Mouse (Mus musculus): ENCODE measurements around the gene Frat2. TPM values are rescaled to one million over a fixed set of nuclear protein-coding genes. Genes with fewer than 3 reads are reported as not detected.

The Frat2 gene
- 10 to 100 TPM; 19.6 to 22.9 TPM for polyA plus RNA-seq (2017; shearing (Covaris generic))

GRCm38 (mm10) chr19:41847992-41848851 is at the start of gene Frat2:
Gene Frat2, minus strand, starts transcription at chr19:41848132.

GRCm38 (mm10) chr19:41895460-41896318 is 47.8 kb upstream of the Frat2 start, which contains the start of gene Rrp12:
Gene Rrp12, minus strand, starts transcription at chr19:41896173.

GRCm38 (mm10) chr19:41829381-41830105 is 18.4 kb downstream of the Frat2 start, which contains the start of gene Frat1:
Gene Frat1, plus strand, starts transcription at chr19:41829970.

GRCm38 (mm10) chr19:41801742-41802369 is 46.1 kb downstream of the Frat2 start, which contains the start of gene Arhgap19:
Gene Arhgap19, minus strand, starts transcription at chr19:41802047.

Other genes with a start within 250 kb of the Frat2 start
- under 1 TPM; 0.22 to 0.83 TPM for gene Slit1, start 104.5 kb downstream of the Frat2 start, polyA plus RNA-seq (2017; shearing (Covaris generic))
- gene Arhgap19, start 46.1 kb downstream of the Frat2 start, polyA plus RNA-seq (2017; shearing (Covaris generic)), result 1 to 10 TPM; 2.8 to 3.6 TPM
- 1 to 10 TPM; 2.3 to 3.8 TPM for gene Frat1, start 18.2 kb downstream of the Frat2 start, polyA plus RNA-seq (2017; shearing (Covaris generic))
- gene Rrp12, start 48.0 kb upstream of the Frat2 start, polyA plus RNA-seq (2017; shearing (Covaris generic)), result 10 to 100 TPM; 13.5 to 20.8 TPM
- 100 to 1,000 TPM; 125 to 133 TPM for gene Pgam1, start 63.8 kb upstream of the Frat2 start, polyA plus RNA-seq (2017; shearing (Covaris generic))
- 10 to 100 TPM; 66.3 to 84.4 TPM for gene Exosc1, start 85.3 kb upstream of the Frat2 start, polyA plus RNA-seq (2017; shearing (Covaris generic))
- gene Zdhhc16, start 85.3 kb upstream of the Frat2 start, polyA plus RNA-seq (2017; shearing (Covaris generic)), result 10 to 100 TPM; 56.1 to 71.6 TPM
- 10 to 100 TPM; 73.3 to 75.2 TPM for gene Mms19, start 133.0 kb upstream of the Frat2 start, polyA plus RNA-seq (2017; shearing (Covaris generic))
- 1 to 10 TPM; 6.4 to 9.0 TPM for gene Ubtd1, start 133.6 kb upstream of the Frat2 start, polyA plus RNA-seq (2017; shearing (Covaris generic))
- gene Ankrd2, start 187.9 kb upstream of the Frat2 start, polyA plus RNA-seq (2017; shearing (Covaris generic)), result under 1 TPM in 1 of 2 experiments, not detected in 1; 0.26 TPM
- under 1 TPM; 0.36 to 0.37 TPM for gene Hoga1, start 197.5 kb upstream of the Frat2 start, polyA plus RNA-seq (2017; shearing (Covaris generic))
- gene 4933411K16Rik, start 204.1 kb upstream of the Frat2 start, polyA plus RNA-seq (2017; shearing (Covaris generic)), result 1 to 10 TPM in 1 of 2 experiments, under 1 TPM in 1; 0.11 to 1.5 TPM
- 1 to 10 TPM in 1 of 2 experiments, under 1 TPM in 1; 0.43 to 1.1 TPM for gene Morn4, start 238.2 kb upstream of the Frat2 start, polyA plus RNA-seq (2017; shearing (Covaris generic))
- gene Pi4k2a, start 242.3 kb upstream of the Frat2 start, polyA plus RNA-seq (2017; shearing (Covaris generic)), result 10 to 100 TPM; 32.6 to 35.0 TPM

All from inflammation-experienced regulatory T-cells (primary cell).